Mouse (Mus musculus) heart, embryonic 11.5 days (tissue): Measurements from ENCODE around the gene Capn12. TPM values are rescaled to one million over a fixed set of nuclear protein-coding genes. Genes with fewer than 3 reads are reported as not detected.

Experiments
- ATAC-seq: fragments of 200-750 bp; cut with Nextera tagmentation; replicated peaks from 2 replicates; pipeline ENCODE4 v1.8.0; 2017; ENCODE audit warnings: moderate library complexity; ENCODE audit not compliant: insufficient number of reproducible peaks, low FRiP score, low TSS enrichment
- H3K27ac ChIP-seq: fragments of 300-500 bp; sonication (generic); 2 replicates; pipeline ENCODE4 v1.5.1; 2014; ENCODE audit warnings: mild to moderate bottlenecking, low read depth, low read length
- H3K27me3 ChIP-seq: fragments of 300-500 bp; sonication (generic); 2 replicates; pipeline ENCODE4 v1.6.1; 2014; ENCODE audit warnings: mild to moderate bottlenecking, low read length, mixed read lengths; ENCODE audit not compliant: control insufficient read depth, insufficient read depth
- H3K36me3 ChIP-seq: fragments of 300-500 bp; sonication (generic); 2 replicates; pipeline ENCODE4 v1.6.1; 2014; ENCODE audit warnings: mild to moderate bottlenecking, low read length, moderate library complexity, mixed read lengths; ENCODE audit not compliant: control insufficient read depth, insufficient read depth
- H3K4me1 ChIP-seq: fragments of 300-500 bp; sonication (generic); 2 replicates; pipeline ENCODE4 v1.6.1; 2014; ENCODE audit warnings: low read length; ENCODE audit not compliant: control insufficient read depth, insufficient read depth
- H3K4me2 ChIP-seq: fragments of 300-500 bp; sonication (generic); 2 replicates; pipeline ENCODE4 v1.6.1; 2014; ENCODE audit warnings: mild to moderate bottlenecking, moderate library complexity
- H3K4me3 ChIP-seq: fragments of 300-500 bp; sonication (generic); 2 replicates; pipeline ENCODE4 v1.5.1; 2014; ENCODE audit warnings: low read depth, low read length
- H3K9ac ChIP-seq: fragments of 300-500 bp; sonication (generic); 2 replicates; pipeline ENCODE4 v1.6.1; 2014; ENCODE audit warnings: mild to moderate bottlenecking, low read depth, low read length, moderate library complexity
- H3K9me3 ChIP-seq: fragments of 300-500 bp; sonication (generic); replicated peaks from 2 replicates; pipeline ENCODE4 v1.6.1; 2016; ENCODE audit warnings: low read length; ENCODE audit not compliant: control insufficient read depth
- WGBS: fragments of 180-500 bp; shearing (Covaris S2); extraction: QIAGEN DNeasy Blood & Tissue Kit; methylation state at CpG from one replicate; pipeline ENCODE4 v1.1.7; 2014; ENCODE audit not compliant: insufficient replicate concordance; 5-methylcytosine and 5-hydroxymethylcytosine counted together
- polyA plus RNA-seq: library from polyadenylated mRNA; unstranded; fragments of >200 nt; fragmentation: Nextera tagmentation; extraction: Ambion mirVana; gene quantifications from 2 replicates; pipeline ENCODE4 v1.2.1, GENCODE M21; 2014

Gene Capn12
- polyA plus RNA-seq, 1 experiment from 2014 or later = 0.70 TPM

DNA sequence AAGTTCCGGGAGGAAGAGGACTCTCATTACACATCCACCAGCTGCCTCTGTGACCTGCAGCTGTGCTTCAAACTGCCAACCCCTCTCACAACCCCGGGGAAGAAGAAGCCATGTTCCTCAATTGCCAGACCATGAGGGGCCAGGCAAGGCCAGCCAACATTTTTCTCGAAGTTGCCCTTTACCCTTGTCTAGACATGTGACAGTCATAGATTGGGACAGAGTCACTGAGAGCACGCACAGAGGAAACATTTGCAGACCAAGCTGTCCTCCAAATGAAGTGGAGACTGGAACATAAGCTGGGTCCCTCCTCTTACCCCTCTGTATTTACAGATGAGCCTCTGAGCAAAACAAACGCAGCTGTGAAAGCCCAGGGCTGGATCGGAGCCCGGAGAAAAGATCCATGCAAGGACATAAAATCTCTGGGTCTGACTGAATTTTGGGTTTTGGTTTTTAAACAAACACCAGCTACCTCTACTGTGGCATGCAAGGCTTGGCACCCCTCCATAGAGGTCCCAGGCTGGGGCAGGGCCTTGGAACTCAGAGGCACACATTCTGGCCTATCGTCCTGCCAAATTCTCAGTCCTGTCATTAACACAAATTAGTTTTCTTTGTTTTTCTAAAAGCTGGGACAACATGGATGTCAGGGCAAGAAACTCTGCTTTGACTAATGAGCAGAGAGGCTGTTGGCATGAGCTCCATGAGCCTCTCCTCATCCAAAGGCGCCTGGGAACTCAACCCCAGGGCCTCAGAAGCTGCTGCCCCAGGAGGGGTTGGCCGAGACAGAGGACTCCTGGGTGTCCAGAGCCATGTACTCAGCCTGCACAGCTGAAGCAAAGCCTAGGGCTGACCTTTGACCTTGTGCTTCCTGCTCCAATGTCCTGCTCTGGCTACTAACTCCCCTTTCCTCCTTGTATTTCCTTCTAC, 36.5 kb downstream of the Capn12 start:
- H3K27ac ChIP-seq = peak overlapping the region; percentile 24; the same call in 1 of the 2 replicates
- ATAC-seq = no peak
- H3K36me3 ChIP-seq = peaks cover 44% of the 10 kb centered on the region
- no peak overlapping the region for H3K9ac ChIP-seq
- H3K4me1 ChIP-seq = peaks cover 57% of the 10 kb centered on the region
- H3K4me3 ChIP-seq = no peak overlapping the region
- H3K9me3 ChIP-seq = no peaks in the 10 kb centered on the region
- no peaks in the 10 kb centered on the region for H3K27me3 ChIP-seq
- 72% methylated on average over 10 of the region's 10 CpGs for WGBS
- H3K4me2 ChIP-seq = no peak overlapping the region

GRCm38 (mm10) chr7:28918540-28918939, 37.3 kb downstream of the Capn12 start:
- H3K27ac ChIP-seq = no peak overlapping the region

GRCm38 (mm10) chr7:28919815-28920214, 38.6 kb downstream of the Capn12 start:
- Histone ChIP-seq H3K9me3 (no peaks in the 10 kb centered on the region), H3K27me3 (no peaks in the 10 kb centered on the region), H3K36me3 (peaks cover 27% of the 10 kb centered on the region), H3K4me2 (peak overlapping the region; percentile 27), H3K9ac (no peak overlapping the region), H3K27ac (peak overlapping the region; percentile 99), H3K4me3 (no peak overlapping the region), H3K4me1 (peaks cover 74% of the 10 kb centered on the region)
- ATAC-seq = peak; percentile 65
- WGBS = 16% methylated on average over 6 of the region's 6 CpGs

More at GRCm38 (mm10) chr7:28918540-28918939, 37.3 kb downstream of the Capn12 start:
- H3K27me3 ChIP-seq = no peaks in the 10 kb centered on the region
- H3K9me3 ChIP-seq = no peaks in the 10 kb centered on the region
- no peak overlapping the region for H3K4me2 ChIP-seq
- H3K36me3 ChIP-seq = peaks cover 36% of the 10 kb centered on the region
- peaks cover 64% of the 10 kb centered on the region for H3K4me1 ChIP-seq
- H3K9ac ChIP-seq = no peak overlapping the region
- no peak overlapping the region for H3K4me3 ChIP-seq
- ATAC-seq = no peak
- 66% methylated on average over 8 of the region's 8 CpGs for WGBS

GRCm38 (mm10) chr7:28921178-28921577, 40.0 kb downstream of the Capn12 start:
- no peaks in the 10 kb centered on the region for H3K9me3 ChIP-seq

GRCm38 (mm10) chr7:28921722-28922465, 40.7 kb downstream of the Capn12 start:
- Histone ChIP-seq H3K9ac (peak overlapping the region; percentile 13; the same call in 1 of the 2 replicates), H3K27ac (peak overlapping the region; percentile 99), H3K9me3 (no peaks in the 10 kb centered on the region), H3K27me3 (no peaks in the 10 kb centered on the region), H3K4me1 (peaks cover 90% of the 10 kb centered on the region), H3K4me3 (no peak overlapping the region), H3K36me3 (peaks cover 12% of the 10 kb centered on the region), H3K4me2 (no peak overlapping the region)
- no peak for ATAC-seq
- WGBS = 68% methylated on average over 8 of the region's 8 CpGs

More at GRCm38 (mm10) chr7:28921178-28921577, 40.0 kb downstream of the Capn12 start:
- peaks cover 85% of the 10 kb centered on the region for H3K4me1 ChIP-seq
- H3K36me3 ChIP-seq = peaks cover 15% of the 10 kb centered on the region
- peak overlapping the region; percentile 13; the same call in 1 of the 2 replicates for H3K9ac ChIP-seq
- no peaks in the 10 kb centered on the region for H3K27me3 ChIP-seq
- no peak for ATAC-seq
- 51% methylated on average over 3 of the region's 3 CpGs for WGBS
- H3K4me3 ChIP-seq = no peak overlapping the region
- H3K4me2 ChIP-seq = no peak overlapping the region; the same call in 1 of the 2 replicates
- peak overlapping the region; percentile 99 for H3K27ac ChIP-seq

DNA sequence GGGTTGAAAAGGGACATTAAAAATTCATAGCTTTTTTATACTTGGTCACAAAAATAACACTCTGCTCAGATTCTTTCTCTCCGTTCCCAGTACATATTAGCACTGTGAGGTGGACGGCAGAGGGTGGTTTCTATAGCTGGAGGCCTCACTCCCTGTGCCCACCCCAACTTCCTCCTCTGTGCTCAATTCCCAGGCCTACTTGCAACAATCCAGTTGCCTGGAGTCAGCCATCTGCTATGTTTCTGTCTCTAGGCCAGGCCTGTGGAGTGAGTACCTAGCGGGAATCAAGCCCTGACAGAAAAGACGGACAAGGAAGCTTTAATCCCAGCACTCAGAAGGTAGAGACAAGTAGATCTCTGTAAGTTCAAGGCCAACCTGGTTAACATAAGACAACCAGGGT, 41.4 kb downstream of the Capn12 start:
- Histone ChIP-seq H3K4me2 (no peak overlapping the region), H3K27me3 (no peaks in the 10 kb centered on the region), H3K4me1 (peaks cover 88% of the 10 kb centered on the region), H3K36me3 (peaks cover 11% of the 10 kb centered on the region), H3K4me3 (no peak overlapping the region), H3K9ac (no peak overlapping the region), H3K9me3 (no peaks in the 10 kb centered on the region), H3K27ac (peak overlapping the region; percentile 99)
- ATAC-seq = no peak
- 65% methylated on average over 4 of the region's 4 CpGs for WGBS

DNA sequence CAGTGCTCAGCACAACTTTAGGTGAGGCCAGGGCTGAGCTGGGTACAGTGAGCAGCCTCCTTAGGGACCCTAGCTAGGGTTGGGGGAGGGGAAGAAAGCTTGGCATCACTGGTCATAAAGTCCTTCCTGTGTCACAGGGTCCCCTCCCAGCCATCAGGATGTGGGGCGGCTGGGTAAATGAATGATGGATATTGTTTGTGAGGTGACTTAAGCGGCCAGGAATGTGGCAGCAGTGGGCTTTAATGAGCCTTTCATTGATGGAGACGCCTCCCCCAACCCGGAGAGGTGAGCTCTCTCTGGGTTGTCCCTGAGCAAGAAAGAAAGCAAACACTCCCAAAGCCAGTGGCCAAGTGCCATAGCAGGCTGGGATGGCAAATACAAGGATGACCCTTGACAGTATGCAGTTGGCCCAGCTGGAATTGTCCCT, 42.7 kb downstream of the Capn12 start:
- no peak for ATAC-seq
- H3K9ac ChIP-seq = peak overlapping the region; percentile 59
- no peaks in the 10 kb centered on the region for H3K36me3 ChIP-seq
- 22% methylated on average over 4 of the region's 4 CpGs for WGBS
- no peak overlapping the region for H3K4me3 ChIP-seq
- H3K4me2 ChIP-seq = peak overlapping the region; percentile 25
- H3K27ac ChIP-seq = peak overlapping the region; percentile 99
- H3K27me3 ChIP-seq = no peaks in the 10 kb centered on the region
- H3K4me1 ChIP-seq = peaks cover 75% of the 10 kb centered on the region
- no peaks in the 10 kb centered on the region for H3K9me3 ChIP-seq

GRCm38 (mm10) chr7:28924802-28925201, 43.6 kb downstream of the Capn12 start:
- peak overlapping the region; percentile 41 for H3K4me2 ChIP-seq
- no peak for ATAC-seq
- H3K4me3 ChIP-seq = no peak overlapping the region
- no peaks in the 10 kb centered on the region for H3K36me3 ChIP-seq
- H3K4me1 ChIP-seq = peaks cover 75% of the 10 kb centered on the region
- WGBS = 54% methylated on average over 3 of the region's 3 CpGs
- H3K27ac ChIP-seq = peak overlapping the region; percentile 99
- H3K9me3 ChIP-seq = no peaks in the 10 kb centered on the region
- H3K27me3 ChIP-seq = no peaks in the 10 kb centered on the region
- peak overlapping the region; percentile 69 for H3K9ac ChIP-seq
